In genomic region chr9:113419801-113420200, GRCm38 (mm10) we compare ENCODE assay signal across 12 mouse cellular contexts.
A peak's percentile ranks its signal among the peaks of the same experiment; 100 is the strongest.
DNase-seq lines count a peak whose midpoint lies in the region; ATAC-seq and TF ChIP-seq lines count a peak whose summit lies in the region.
"Had no signal": no experiment of that assay in that cellular context is flagged by ENCODE, and none has a peak within 500 bp of the region (broad histone marks: within the 10 kb centered on the region; RNA-seq: fewer than 3 reads in every experiment).

No protein-coding gene starts in this region.

- DNase-seq in hindbrain, postnatal 0 days (ENCODE audit: low spot score) = no peak
- peak; percentile 77 for DNase-seq in midbrain, embryonic 11.5 days (ENCODE audit: low spot score, missing footprints)
- DNase-seq in R1 (ENCODE audit: low read depth, low spot score) = peak; percentile 80
- peak; percentile 41 to 42 for DNase-seq in kidney, postnatal 4 days
- DNase-seq in layer of hippocampus, adult 11-12 months (ENCODE audit: low spot score) = no peak
- DNase-seq in yolk sac, embryonic 10.5 days (ENCODE audit: low spot score) = no peak
- DNase-seq: cerebellum, adult 11-12 months had no signal

- ATAC-seq in hindbrain, postnatal 0 days = no peak
- ATAC-seq in hindbrain, embryonic 16.5 days = no peak
- ATAC-seq in midbrain, embryonic 11.5 days (ENCODE audit: low FRiP score) = no peak
- ATAC-seq in midbrain, embryonic 15.5 days (replicated peaks) = no peak
- ATAC-seq: midbrain, embryonic 13.5 days had no signal

- H3K9me3 ChIP-seq in hindbrain, postnatal 0 days (ENCODE audit: low read length) = no peaks in the 10 kb centered on the region
- H3K9me3 ChIP-seq in hindbrain, embryonic 16.5 days (ENCODE audit: control insufficient read depth, low read length) = no peaks in the 10 kb centered on the region
- H3K9me3 ChIP-seq in midbrain, embryonic 11.5 days (ENCODE audit: control insufficient read depth, low read length) = no peaks in the 10 kb centered on the region
- no peaks in the 10 kb centered on the region for H3K9me3 ChIP-seq in midbrain, embryonic 15.5 days
- H3K9me3 ChIP-seq: heart, embryonic 10.5 days; limb, embryonic 13.5 days; midbrain, embryonic 13.5 days had no signal

- WGBS in hindbrain, postnatal 0 days = 83% methylated on average over 1 of the region's 1 CpGs
- WGBS in hindbrain, embryonic 16.5 days = 78% methylated on average over 1 of the region's 1 CpGs
- WGBS in midbrain, embryonic 11.5 days = 87% methylated on average over 1 of the region's 1 CpGs
- 90% methylated on average over 1 of the region's 1 CpGs for WGBS in midbrain, embryonic 15.5 days

- H3K27ac ChIP-seq in hindbrain, postnatal 0 days = no peak overlapping the region
- H3K27ac ChIP-seq in hindbrain, embryonic 16.5 days (ENCODE audit: low read depth, low read length) = no peak overlapping the region
- H3K27ac ChIP-seq in midbrain, embryonic 11.5 days (ENCODE audit: low read depth, low read length) = no peak overlapping the region
- H3K27ac ChIP-seq in midbrain, embryonic 15.5 days = no peak overlapping the region
- H3K27ac ChIP-seq: heart, embryonic 10.5 days; limb, embryonic 13.5 days; midbrain, embryonic 13.5 days had no signal

- H3K4me1 ChIP-seq in hindbrain, postnatal 0 days (ENCODE audit: insufficient read depth, low read length) = 0 out of 2 replicates have a peak, but pooled peaks cover 5% of the 10 kb centered on the region
- no peaks in the 10 kb centered on the region for H3K4me1 ChIP-seq in hindbrain, embryonic 16.5 days (ENCODE audit: control insufficient read depth, insufficient read depth, low read depth, low read length)
- peaks cover 8% of the 10 kb centered on the region for H3K4me1 ChIP-seq in midbrain, embryonic 11.5 days (ENCODE audit: control insufficient read depth, insufficient read depth, low read length)
- H3K4me1 ChIP-seq in midbrain, embryonic 15.5 days = peaks cover 5% of the 10 kb centered on the region

- H3K4me3 ChIP-seq in hindbrain, postnatal 0 days (ENCODE audit: low read length) = no peak overlapping the region
- no peak overlapping the region for H3K4me3 ChIP-seq in hindbrain, embryonic 16.5 days (ENCODE audit: low read length)
- H3K4me3 ChIP-seq in midbrain, embryonic 11.5 days (ENCODE audit: low read depth, low read length) = no peak overlapping the region
- H3K4me3 ChIP-seq in midbrain, embryonic 15.5 days = no peak overlapping the region
- H3K4me3 ChIP-seq: heart, embryonic 10.5 days; limb, embryonic 13.5 days; midbrain, embryonic 13.5 days had no signal

- H3K4me2 ChIP-seq in hindbrain, postnatal 0 days (ENCODE audit: low read depth, low read length) = no peak overlapping the region
- H3K4me2 ChIP-seq in hindbrain, embryonic 16.5 days (ENCODE audit: low read length) = no peak overlapping the region
- no peak overlapping the region for H3K4me2 ChIP-seq in midbrain, embryonic 11.5 days
- H3K4me2 ChIP-seq in midbrain, embryonic 15.5 days = no peak overlapping the region
- H3K4me2 ChIP-seq: limb, embryonic 13.5 days; midbrain, embryonic 13.5 days had no signal

- peak; percentile 45 for TF ChIP-seq CTCF in hindbrain, postnatal 0 days (IDR thresholded peaks at IDR 0.05; ENCODE audit: low read depth)

- H3K36me3 ChIP-seq in hindbrain, postnatal 0 days (ENCODE audit: insufficient read depth, low read length) = no peaks in the 10 kb centered on the region
- H3K36me3 ChIP-seq in hindbrain, embryonic 16.5 days (ENCODE audit: control insufficient read depth, insufficient read depth, low read length) = no peaks in the 10 kb centered on the region
- H3K36me3 ChIP-seq in midbrain, embryonic 11.5 days (ENCODE audit: control insufficient read depth, insufficient read depth, low read length) = no peaks in the 10 kb centered on the region
- no peaks in the 10 kb centered on the region for H3K36me3 ChIP-seq in midbrain, embryonic 15.5 days (replicated peaks)
- H3K36me3 ChIP-seq: heart, embryonic 10.5 days; limb, embryonic 13.5 days; midbrain, embryonic 13.5 days had no signal

- no peak overlapping the region for H3K9ac ChIP-seq in hindbrain, postnatal 0 days (replicated peaks; ENCODE audit: low read length)
- H3K9ac ChIP-seq in hindbrain, embryonic 16.5 days (ENCODE audit: low read depth, low read length) = no peak overlapping the region
- H3K9ac ChIP-seq in midbrain, embryonic 11.5 days (ENCODE audit: low read length) = no peak overlapping the region
- no peak overlapping the region for H3K9ac ChIP-seq in midbrain, embryonic 15.5 days
- H3K9ac ChIP-seq: limb, embryonic 13.5 days; midbrain, embryonic 13.5 days had no signal

- H3K27me3 ChIP-seq in hindbrain, postnatal 0 days (ENCODE audit: insufficient read depth, low read length) = no peaks in the 10 kb centered on the region
- no peaks in the 10 kb centered on the region for H3K27me3 ChIP-seq in hindbrain, embryonic 16.5 days (replicated peaks; ENCODE audit: control insufficient read depth, insufficient read depth, low read length)
- H3K27me3 ChIP-seq in midbrain, embryonic 11.5 days (ENCODE audit: control insufficient read depth, insufficient read depth, low read length) = no peaks in the 10 kb centered on the region
- H3K27me3 ChIP-seq in midbrain, embryonic 15.5 days (replicated peaks) = no peaks in the 10 kb centered on the region
- H3K27me3 ChIP-seq: limb, embryonic 13.5 days; midbrain, embryonic 13.5 days had no signal

Comparison
In these comparisons a context has a peak if more than half of its experiments do, and no peak if none do; other contexts are left out.
1. DNase-seq: peak in midbrain, embryonic 11.5 days (single experiment), R1 (single experiment) and kidney, postnatal 4 days (2 of 2); none in hindbrain, postnatal 0 days (single experiment), layer of hippocampus, adult 11-12 months (single experiment) and yolk sac, embryonic 10.5 days (single experiment).